Mouse (Mus musculus) embryonic fibroblast, embryonic 13.5 days (primary cell): ENCODE measurements around the gene Aff3.

Experiments used
- CTCF ChIP-seq: IDR thresholded peaks from 2 replicates; pipeline ENCODE4 v1.5.1; 2011; ENCODE audit warnings: mild to moderate bottlenecking, control low read depth, low read length, moderate library complexity, borderline replicate concordance; ENCODE audit not compliant: insufficient read depth
- POLR2A ChIP-seq: IDR thresholded peaks from 2 replicates; pipeline ENCODE4 v1.6.1; 2011; ENCODE audit warnings: low read depth, mild to moderate bottlenecking, control low read depth, low read length, moderate library complexity

GRCm38 (mm10) chr1:38554546-38554945, 110.2 kb downstream of the Aff3 start:
- TF ChIP-seq CTCF (no peak), POLR2A (no peak)
